Mouse (Mus musculus) heart, adult 2 months (tissue): ENCODE data around the gene Krtap8-1. TPM values are rescaled to one million over a fixed set of nuclear protein-coding genes. Genes with fewer than 3 reads are reported as not detected.

ENCODE experiments used
- DNase-seq, 2 experiments: peaks; one replicate each; pipeline ENCODE4 v3.0.0; 2021
- H3K27ac ChIP-seq: fragments of 200-600 bp; 2 replicates; pipeline ENCODE4 v1.8.1; 2022
- H3K27me3 ChIP-seq: fragments of 200-500 bp; 2 replicates; pipeline ENCODE4 v1.6.1; 2012; ENCODE audit warnings: mild to moderate bottlenecking, low read length, inconsistent platforms, mixed read lengths; ENCODE audit not compliant: control insufficient read depth, insufficient read depth
- H3K36me3 ChIP-seq: fragments of 200-500 bp; 2 replicates; pipeline ENCODE4 v1.6.1; 2012; ENCODE audit warnings: low read length, inconsistent platforms; ENCODE audit not compliant: control insufficient read depth, insufficient read depth
- H3K4me1 ChIP-seq: fragments of 200-500 bp; 2 replicates; pipeline ENCODE4 v1.6.1; 2011; ENCODE audit warnings: low read length; ENCODE audit not compliant: control insufficient read depth, insufficient read depth
- H3K4me3 ChIP-seq: fragments of 200-600 bp; 2 replicates; pipeline ENCODE4 v1.8.1; 2022
- H3K79me2 ChIP-seq: fragments of 200-500 bp; replicated peaks from 2 replicates; pipeline ENCODE4 v1.6.1; 2012; ENCODE audit warnings: mild to moderate bottlenecking, inconsistent platforms, low read length, moderate library complexity, mixed read lengths; ENCODE audit not compliant: control insufficient read depth, insufficient read depth
- H3K9ac ChIP-seq: fragments of 200-500 bp; 2 replicates; pipeline ENCODE4 v1.6.1; 2012; ENCODE audit warnings: low read depth, mild to moderate bottlenecking, control low read depth, inconsistent platforms, low read length, mixed read lengths
- CTCF ChIP-seq: fragments of 200-600 bp; IDR thresholded peaks from 2 replicates; pipeline ENCODE4 v1.8.1; 2022; ENCODE audit warnings: antibody characterized with exemption, mild to moderate bottlenecking, moderate library complexity
- EP300 ChIP-seq: fragments of 200-500 bp; IDR thresholded peaks from 2 replicates; pipeline ENCODE4 v1.6.1; 2011; ENCODE audit warnings: low read depth, low read length, control low read depth; ENCODE audit not compliant: insufficient read depth
- POLR2A ChIP-seq: fragments of 200-500 bp; IDR thresholded peaks from 2 replicates; pipeline ENCODE4 v1.6.1; 2011; ENCODE audit warnings: mild to moderate bottlenecking, low read depth, low read length, control low read depth; ENCODE audit not compliant: insufficient read depth
- WGBS: fragments of 180-500 bp; shearing (Covaris S2); methylation state at CpG from one replicate; pipeline ENCODE4 v1.1.7; 2018; 5-methylcytosine and 5-hydroxymethylcytosine counted together
- intact Hi-C: fragments of 180-260 bp; cut with DNase I; formaldehyde crosslinking; loops from one replicate; pipeline ENCODE4 v1.15.1; 2025
- long read RNA-seq: library from polyadenylated mRNA; stranded (forward); transcript quantifications from one replicate; pipeline ENCODE4 v2.0.0, GENCODE M21; 2021
- polyA plus RNA-seq: library from polyadenylated mRNA; depleted of rRNA; stranded (reverse); fragments of >200 nt; gene quantifications from 2 replicates; pipeline ENCODE4 v1.2.3, GENCODE M21; 2012; rRNA removed
- total RNA-seq, 2 experiments: library from RNA; stranded (reverse); gene quantifications; 2 replicates each; pipeline ENCODE4 v1.2.3; 2021

The Krtap8-1 gene
- total RNA-seq, result not detected
- not detected in 2 replicates for polyA plus RNA-seq
- long read RNA-seq, result 0 reads

- H3K36me3 ChIP-seq, result no peaks in the 10 kb centered on the region
- no peaks in the 10 kb centered on the region for H3K27me3 ChIP-seq
- TF ChIP-seq CTCF (no peak), POLR2A (no peak), EP300 (no peak)
- H3K4me3 ChIP-seq, result no peak within 1 kb of the TSS
- intact Hi-C loops, result no loop called here
- no peak within 1 kb of the TSS for H3K27ac ChIP-seq
- WGBS, result 79% methylated on average over 7 of the region's 7 CpGs
- H3K9ac ChIP-seq, result no peak within 1 kb of the TSS
- no peaks in the 10 kb centered on the region for H3K79me2 ChIP-seq
- DNase-seq, result no peak
- H3K4me1 ChIP-seq, result no peaks in the 10 kb centered on the region
Observed at GRCm38 (mm10) chr16:89487852-89488251, at the start of gene Krtap8-1. Gene Krtap8-1, minus strand, starts transcription at chr16:89487952.

DNA sequence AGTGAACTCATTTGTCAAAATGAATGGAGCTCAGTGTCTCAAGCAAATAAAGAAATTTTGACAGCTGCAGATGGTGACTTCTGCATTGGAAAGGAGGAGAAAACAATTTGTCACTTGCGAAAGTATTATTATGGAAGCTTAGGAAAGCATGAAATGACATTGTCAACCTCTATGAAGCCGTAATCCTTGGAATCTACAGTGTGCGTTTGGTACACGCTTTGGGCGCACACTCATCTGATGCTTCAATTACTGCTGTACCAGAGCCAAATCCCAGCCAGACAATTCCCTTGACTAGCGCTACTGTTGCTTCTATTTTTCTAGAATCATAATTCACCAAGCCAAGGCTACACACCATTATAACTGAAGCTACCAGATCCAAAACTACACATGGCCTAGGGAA is 49.6 kb upstream of the Krtap8-1 start:
- Histone ChIP-seq H3K4me3 (no peak overlapping the region), H3K4me1 (no peaks in the 10 kb centered on the region), H3K27ac (no peak overlapping the region), H3K79me2 (no peaks in the 10 kb centered on the region), H3K36me3 (no peaks in the 10 kb centered on the region), H3K9ac (no peak overlapping the region), H3K27me3 (no peaks in the 10 kb centered on the region)
- no peak for DNase-seq
- TF ChIP-seq POLR2A (no peak), EP300 (no peak), CTCF (no peak)
- intact Hi-C loops, result no loop called here
- 93% methylated on average over 6 of the region's 6 CpGs for WGBS

DNA sequence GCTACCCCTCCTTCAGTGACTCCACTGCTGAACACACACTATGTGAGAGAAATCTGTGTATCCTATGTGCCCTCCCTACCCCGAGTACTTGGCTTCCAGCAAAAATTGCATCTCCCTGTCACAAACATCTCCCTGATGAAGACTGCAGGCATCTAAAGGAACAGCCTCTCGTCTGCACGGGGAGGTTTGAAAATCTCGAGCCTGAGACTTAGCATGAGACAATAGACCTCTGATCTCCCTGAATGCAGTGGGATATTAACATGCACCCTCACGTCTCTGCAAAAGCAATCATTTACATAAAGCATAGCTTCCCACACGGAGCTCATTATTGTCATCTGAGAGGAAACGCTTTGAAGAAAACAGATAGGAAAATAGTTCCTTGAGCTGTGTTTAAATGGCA is 42.8 kb upstream of the Krtap8-1 start:
- Histone ChIP-seq H3K36me3 (no peaks in the 10 kb centered on the region), H3K79me2 (no peaks in the 10 kb centered on the region), H3K9ac (no peak overlapping the region), H3K27me3 (no peaks in the 10 kb centered on the region), H3K27ac (no peak overlapping the region), H3K4me1 (no peaks in the 10 kb centered on the region), H3K4me3 (no peak overlapping the region)
- intact Hi-C loops, result no loop called here
- DNase-seq, result no peak
- no peak for TF ChIP-seq CTCF
- TF ChIP-seq EP300, result no peak
- 55% methylated on average over 7 of the region's 7 CpGs for WGBS

DNA sequence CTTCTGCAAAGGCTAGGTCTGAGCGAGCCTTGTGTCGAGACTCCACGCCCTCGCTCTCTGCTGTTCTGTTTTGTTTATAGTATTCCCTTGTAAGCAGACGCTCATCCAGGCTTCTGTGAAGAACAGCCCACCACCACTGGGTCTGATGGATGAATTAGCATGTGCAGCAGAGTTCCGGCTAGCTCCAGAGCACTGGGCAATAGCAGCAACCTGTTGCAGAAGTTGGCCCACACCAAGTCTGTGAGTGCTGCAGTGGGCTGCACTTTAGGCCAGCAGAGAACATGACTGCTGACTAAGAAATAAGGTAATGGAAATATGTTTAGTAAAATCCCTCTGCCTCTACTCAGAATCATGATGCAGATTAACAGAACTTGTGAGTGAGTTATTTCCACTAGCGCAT is 42.1 kb upstream of the Krtap8-1 start:
- Histone ChIP-seq H3K27me3 (no peaks in the 10 kb centered on the region), H3K36me3 (no peaks in the 10 kb centered on the region), H3K4me1 (no peaks in the 10 kb centered on the region), H3K4me3 (no peak overlapping the region), H3K27ac (no peak overlapping the region), H3K9ac (no peak overlapping the region), H3K79me2 (no peaks in the 10 kb centered on the region)
- 77% methylated on average over 7 of the region's 7 CpGs for WGBS
- no peak for TF ChIP-seq CTCF
- no peak for TF ChIP-seq EP300
- TF ChIP-seq POLR2A, result no peak
- no peak for DNase-seq
- intact Hi-C loops, result loop anchor here (10.0 kb wide), 1 partner anchor 235 kb away; no protein-coding TSS in a partner anchor

- WGBS, result 81% methylated on average over 3 of the region's 3 CpGs
- intact Hi-C loops, result loop anchor here (10.0 kb wide), 1 partner anchor 236 kb away; no protein-coding TSS in a partner anchor
- Histone ChIP-seq H3K9ac (no peak overlapping the region), H3K4me3 (no peak overlapping the region), H3K27ac (no peak overlapping the region), H3K79me2 (no peaks in the 10 kb centered on the region), H3K4me1 (no peaks in the 10 kb centered on the region), H3K27me3 (no peaks in the 10 kb centered on the region), H3K36me3 (no peaks in the 10 kb centered on the region)
- DNase-seq, result no peak
- TF ChIP-seq CTCF (no peak), POLR2A (no peak), EP300 (no peak)
Observed at GRCm38 (mm10) chr16:89528380-89528779, 40.6 kb upstream of the Krtap8-1 start.

- H3K4me1 ChIP-seq, result no peaks in the 10 kb centered on the region
- no peaks in the 10 kb centered on the region for H3K79me2 ChIP-seq
- no peak overlapping the region for H3K27ac ChIP-seq
- H3K36me3 ChIP-seq, result no peaks in the 10 kb centered on the region
- no peak for DNase-seq
- H3K27me3 ChIP-seq, result no peaks in the 10 kb centered on the region
- no peak overlapping the region for H3K4me3 ChIP-seq
- intact Hi-C loops, result loop anchor here (10.0 kb wide), 1 partner anchor 244 kb away; no protein-coding TSS in a partner anchor
- TF ChIP-seq POLR2A, result no peak
- no peak for TF ChIP-seq EP300
- no peak for TF ChIP-seq CTCF
- no peak overlapping the region for H3K9ac ChIP-seq
- 89% methylated on average over 4 of the region's 4 CpGs for WGBS
Observed at GRCm38 (mm10) chr16:89520996-89521395, 33.2 kb upstream of the Krtap8-1 start.
